Mouse (Mus musculus): ENCODE data around the gene Kat5.

- TF ChIP-seq E2F4 (IDR thresholded peaks at IDR 0.05; ENCODE audit: insufficient read depth) (no peak), POLR2A (IDR thresholded peaks at IDR 0.05; ENCODE audit: insufficient read length, low read depth) (no peak), MAX (IDR thresholded peaks at IDR 0.05; ENCODE audit: low read depth) (no peak), CEBPB (IDR thresholded peaks at IDR 0.05; ENCODE audit: insufficient read depth, poor library complexity, severe bottlenecking) (no peak), USF1 (IDR thresholded peaks at IDR 0.05; ENCODE audit: low read depth) (no peak), TCF12 (IDR thresholded peaks at IDR 0.05; ENCODE audit: insufficient read depth, poor library complexity, severe bottlenecking) (no peak), MYOG (IDR thresholded peaks at IDR 0.05; ENCODE audit: control insufficient read depth in 1 of 3, insufficient read depth in 1 of 3, insufficient read length in 2 of 3, low read depth in 2 of 3) (no peak), REST (IDR thresholded peaks at IDR 0.05; ENCODE audit: insufficient read depth, insufficient read length) (no peak), POLR2AphosphoS2 (IDR thresholded peaks at IDR 0.05; ENCODE audit: insufficient read length, low read depth) (no peak), MYOD1 (IDR thresholded peaks at IDR 0.05; ENCODE audit: control insufficient read depth in 1 of 3, insufficient read length in 2 of 3, low read depth in 2 of 3) (no peak), SRF (IDR thresholded peaks at IDR 0.05; ENCODE audit: control insufficient read depth, insufficient read length, low read depth) (no peak)
These were observed 36.8 kb upstream of the Kat5 start for GRCm38 (mm10) chr19:5646731-5647330.

All from myocyte (in vitro differentiated cells).